12 mouse cellular contexts compared by ENCODE assay signal in genomic region chr11:46061776-46062445, GRCm38 (mm10). TPM values are rescaled to one million over a fixed set of nuclear protein-coding genes. Genes with fewer than 3 reads are reported as not detected.
DNase-seq lines count a peak whose midpoint lies in the region; ATAC-seq and TF ChIP-seq lines count a peak whose summit lies in the region.
"Had no signal": no experiment of that assay in that cellular context is flagged by ENCODE, and none has a peak within 500 bp of the region (broad histone marks: within the 10 kb centered on the region; RNA-seq: fewer than 3 reads in every experiment).

No protein-coding gene starts in this region.

- peaks cover 37% of the 10 kb centered on the region for H3K79me2 ChIP-seq in myocyte (ENCODE audit: control insufficient read depth, insufficient read depth)

- H3K9me3 ChIP-seq in heart, embryonic 10.5 days, result no peaks in the 10 kb centered on the region
- H3K9me3 ChIP-seq: liver, embryonic 13.5 days; midbrain, embryonic 12.5 days had no signal

- peak overlapping the region; percentile 69 for H3K4me2 ChIP-seq in myocyte (ENCODE audit: low read depth)
- H3K4me2 ChIP-seq: liver, embryonic 13.5 days; midbrain, embryonic 12.5 days had no signal

- intact Hi-C loops in left cerebral cortex, adult 2 months (cut with DNase I), result no loop called here
- intact Hi-C loops in left cerebral cortex, postnatal 36 days (cut with DNase I), result no loop called here

- WGBS in heart, embryonic 10.5 days, result 55% methylated on average over 6 of the region's 6 CpGs

- TF ChIP-seq POLR2A in myocyte (IDR thresholded peaks at IDR 0.05; ENCODE audit: insufficient read length, low read depth), result no peak

- no peak overlapping the region for H3K4me3 ChIP-seq in heart, embryonic 10.5 days
- no peak overlapping the region for H3K4me3 ChIP-seq in left cerebral cortex, adult 2 months
- H3K4me3 ChIP-seq in myocyte, result no peak overlapping the region
- H3K4me3 ChIP-seq: erythroblast, embryonic 14.5 days; liver, embryonic 13.5 days; midbrain, embryonic 12.5 days had no signal

- H3K36me3 ChIP-seq in heart, embryonic 10.5 days, result peaks cover 45% of the 10 kb centered on the region
- peaks cover 15% of the 10 kb centered on the region for H3K36me3 ChIP-seq in myocyte (ENCODE audit: control insufficient read depth, insufficient read depth)
- H3K36me3 ChIP-seq: liver, embryonic 13.5 days had no signal

- H3K27me3 ChIP-seq in heart, embryonic 10.5 days (ENCODE audit: insufficient read depth, poor library complexity, severe bottlenecking), result no peaks in the 10 kb centered on the region
- H3K27me3 ChIP-seq in myocyte (ENCODE audit: control insufficient read depth, insufficient read depth, insufficient read length), result no peaks in the 10 kb centered on the region

- H3ac ChIP-seq in myocyte (ENCODE audit: control insufficient read depth, insufficient read length), result no peak overlapping the region

- TF ChIP-seq CTCF in left cerebral cortex, adult 2 months (IDR thresholded peaks at IDR 0.05), result no peak

- H3K4me1 ChIP-seq in heart, embryonic 10.5 days, result peaks cover 56% of the 10 kb centered on the region

- peak; percentile 42; the same call in 1 of the 2 replicates for ATAC-seq in common myeloid progenitor, adult 5-6 weeks (replicated peaks; ENCODE audit: low read depth, poor library complexity, severe bottlenecking)
- ATAC-seq in CD4-positive, CD25-positive, alpha-beta regulatory T cell, adult 4 months, result no peak

- DNase-seq in heart, adult 11 months, result peak; percentile 88
- no peak for DNase-seq in heart, embryonic 10.5 days (ENCODE audit: low spot score)
- DNase-seq in left cerebral cortex, adult 2 months (ENCODE audit: extremely low spot score in 1 of 2, low spot score in 2 of 2), result no peak
- DNase-seq in left cerebral cortex, postnatal 36 days (ENCODE audit: low spot score in 2 of 2), result no peak
- DNase-seq in cerebellum, adult 11-12 months, result no peak
- DNase-seq: kidney, postnatal 10 days; liver, embryonic 13.5 days had no signal

- no peak overlapping the region for H3K27ac ChIP-seq in heart, embryonic 10.5 days
- H3K27ac ChIP-seq in left cerebral cortex, adult 2 months, result peak overlapping the region; percentile 53
- H3K27ac ChIP-seq: liver, embryonic 13.5 days; midbrain, embryonic 12.5 days had no signal

TF ChIP-seq in myocyte, 11 proteins besides CTCF, POLR2A, EP300 and RAD21:
- TF ChIP-seq MYOD1 (IDR thresholded peaks at IDR 0.05; ENCODE audit: control insufficient read depth in 1 of 3, insufficient read length in 2 of 3, low read depth in 2 of 3), result peak in 1 of 3 experiments; percentile 4
- peak; percentile 93 for TF ChIP-seq CEBPB (IDR thresholded peaks at IDR 0.05; ENCODE audit: insufficient read depth, poor library complexity, severe bottlenecking)
- TF ChIP-seq MYOG (IDR thresholded peaks at IDR 0.05; ENCODE audit: control insufficient read depth in 1 of 3, insufficient read depth in 1 of 3, insufficient read length in 2 of 3, low read depth in 2 of 3), result peak in 1 of 3 experiments; percentile 21
- no peak for TF ChIP-seq E2F4 (IDR thresholded peaks at IDR 0.05; ENCODE audit: insufficient read depth)
- TF ChIP-seq MAX (IDR thresholded peaks at IDR 0.05; ENCODE audit: low read depth), result no peak
TF ChIP-seq in myocyte: peak in this region for 3.

RNA-seq across cellular contexts. Expression of gene Adam19, which starts 6.1 kb away (rescaled TPM):
- 24.2 and 32.9 TPM in 2 replicates for polyA plus RNA-seq in heart, embryonic 10.5 days (2016; fragmentation: Nextera tagmentation; extraction: Ambion mirVana)
- 10 to 100 TPM; 19.1 to 19.8 TPM for total RNA-seq in left cerebral cortex, adult 2 months (2021)
- total RNA-seq in left cerebral cortex, postnatal 36 days (2021), result 10 to 100 TPM; 16.8 to 20.9 TPM
- 0.14 TPM in 1 of 2 replicates, not detected in the other for total RNA-seq in common myeloid progenitor, adult 5-6 weeks (2017)
- polyA plus RNA-seq in myocyte (2012; fragmentation: generic; extraction: Trizol), result 43.2 TPM
- polyA plus RNA-seq in CD4-positive, CD25-positive, alpha-beta regulatory T cell, adult 4 months (2017; shearing (Covaris generic)), result 10 to 100 TPM; 60.6 to 85.0 TPM

RNA-seq across cellular contexts. Expression of gene Gm12166, which starts 9.8 kb away (rescaled TPM):
- 4.3 and 4.5 TPM in 2 replicates for polyA plus RNA-seq in heart, embryonic 10.5 days (2016; fragmentation: Nextera tagmentation; extraction: Ambion mirVana)
- total RNA-seq in left cerebral cortex, adult 2 months (2021), result 1 to 10 TPM; 2.7 to 3.8 TPM
- 1 to 10 TPM; 2.6 to 6.4 TPM for total RNA-seq in left cerebral cortex, postnatal 36 days (2021)
- total RNA-seq in common myeloid progenitor, adult 5-6 weeks (2017), result 10.3 and 24.3 TPM in 2 replicates
- 4.3 TPM for polyA plus RNA-seq in myocyte (2012; fragmentation: generic; extraction: Trizol)
- polyA plus RNA-seq in CD4-positive, CD25-positive, alpha-beta regulatory T cell, adult 4 months (2017; shearing (Covaris generic)), result 10 to 100 TPM; 14.3 to 43.4 TPM

Comparison
In these comparisons a context has a peak if more than half of its experiments do, and no peak if none do; other contexts are left out.
1. RNA of gene Adam19, which starts 6.1 kb away (total RNA-seq): 16.8 to 20.9 TPM in left cerebral cortex, postnatal 36 days and 19.1 to 19.8 TPM in left cerebral cortex, adult 2 months; 0.14 TPM in common myeloid progenitor, adult 5-6 weeks; every median in the first group is over 10 times any median in the second.